Mouse (Mus musculus) left cerebral cortex, adult 18-20 months (tissue): ENCODE results near the gene Serp2. TPM values are rescaled to one million over a fixed set of nuclear protein-coding genes. Genes with fewer than 3 reads are reported as not detected.

Experiments
- DNase-seq, 2 experiments: peaks; one replicate each; pipeline ENCODE4 v3.0.0; 2021 to 2022; ENCODE audit warnings: low spot score in 2 of 2, mixed read lengths in 1 of 2
- total RNA-seq, 2 experiments: library from RNA; stranded (reverse); gene quantifications; 2 replicates each; pipeline ENCODE4 v1.2.3; 2021

The Serp2 gene
- total RNA-seq, 2 experiments from 2014 or later: 180 to 192 TPM

- DNase-seq: no peak
Observed at GRCm38 (mm10) chr14:76503231-76503851, 53.3 kb downstream of the Serp2 start.

- no peak for DNase-seq
Observed at GRCm38 (mm10) chr14:76500036-76500435, 56.7 kb downstream of the Serp2 start.

- DNase-seq: no peak
Observed at GRCm38 (mm10) chr14:76499492-76499891, 57.2 kb downstream of the Serp2 start.

GRCm38 (mm10) chr14:76498210-76498609 is 58.5 kb downstream of the Serp2 start:
- DNase-seq: no peak

GRCm38 (mm10) chr14:76497187-76497586 is 59.5 kb downstream of the Serp2 start:
- DNase-seq: no peak

GRCm38 (mm10) chr14:76495022-76495421 is 61.7 kb downstream of the Serp2 start:
- DNase-seq: no peak

- no peak for DNase-seq
Observed at GRCm38 (mm10) chr14:76489128-76489527, 67.6 kb downstream of the Serp2 start.

- DNase-seq: no peak
Observed at GRCm38 (mm10) chr14:76488101-76489044, 68.3 kb downstream of the Serp2 start.

- DNase-seq: no peak
Observed at GRCm38 (mm10) chr14:76487609-76488008, 69.1 kb downstream of the Serp2 start.

GRCm38 (mm10) chr14:76483701-76484100 is 73.0 kb downstream of the Serp2 start:
- DNase-seq: no peak

Other genes starting within 250 kb of the Serp2 start
- gene Tsc22d1, start 141.9 kb downstream of the Serp2 start, total RNA-seq: 100 to 1,000 TPM; 555 to 587 TPM